Mouse (Mus musculus) left cerebral cortex, postnatal 36 days (tissue): ENCODE data around the gene Dnah17. TPM values are rescaled to one million over a fixed set of nuclear protein-coding genes. Genes with fewer than 3 reads are reported as not detected.

Source experiments
- DNase-seq, 2 experiments: peaks; one replicate each; pipeline ENCODE4 v3.0.0; 2021 to 2022; ENCODE audit warnings: low spot score in 2 of 2, mixed read lengths in 1 of 2
- intact Hi-C: fragments of 180-260 bp; cut with DNase I; formaldehyde crosslinking; loops from one replicate; pipeline ENCODE4 v1.15.1; 2025
- total RNA-seq, 2 experiments: library from RNA; stranded (reverse); gene quantifications; 2 replicates each; pipeline ENCODE4 v1.2.3; 2021

Dnah17 gene
- total RNA-seq, 2 experiments from 2014 or later: 0.02 to 0.09 TPM

GRCm38 (mm10) chr11:118101133-118101532 lies 29.3 kb downstream of the Dnah17 start:
- intact Hi-C loops: no loop called here
- no peak for DNase-seq

- intact Hi-C loops: loop anchor here (5.0 kb wide), 1 partner anchor 124 kb away; the partner anchor contains the start of gene Socs3
Observed at GRCm38 (mm10) chr11:118096736-118097135, 33.7 kb downstream of the Dnah17 start.

GRCm38 (mm10) chr11:118095004-118095403 lies 35.4 kb downstream of the Dnah17 start:
- intact Hi-C loops: loop anchor here (5.0 kb wide), 1 partner anchor 123 kb away; the partner anchor contains the start of gene Socs3
- DNase-seq: no peak

More at GRCm38 (mm10) chr11:118096736-118097135, 33.7 kb downstream of the Dnah17 start:
- no peak for DNase-seq

- intact Hi-C loops: no loop called here
- no peak for DNase-seq
Observed at GRCm38 (mm10) chr11:118091002-118091670, 39.3 kb downstream of the Dnah17 start.

GRCm38 (mm10) chr11:118088896-118089295 lies 41.5 kb downstream of the Dnah17 start:
- intact Hi-C loops: loop anchor here (10.0 kb wide), 1 partner anchor 286 kb away; no protein-coding TSS in a partner anchor
- no peak for DNase-seq

GRCm38 (mm10) chr11:118085961-118086360 lies 44.5 kb downstream of the Dnah17 start:
- intact Hi-C loops: loop anchor here (2.0 to 10.0 kb wide), 2 partner anchors 17 to 289 kb away; no protein-coding TSS in a partner anchor
- DNase-seq: no peak

GRCm38 (mm10) chr11:118085176-118085575 lies 45.3 kb downstream of the Dnah17 start:
- no peak for DNase-seq
- intact Hi-C loops: loop anchor here (2.0 to 10.0 kb wide), 2 partner anchors 18 to 290 kb away; no protein-coding TSS in a partner anchor

- intact Hi-C loops: loop anchor here (2.0 to 10.0 kb wide), 2 partner anchors 19 to 291 kb away; no protein-coding TSS in a partner anchor
- no peak for DNase-seq
Observed at GRCm38 (mm10) chr11:118084266-118084665, 46.2 kb downstream of the Dnah17 start.

- intact Hi-C loops: loop anchor here (2.0 to 10.0 kb wide), 3 partner anchors 19 to 291 kb away; no protein-coding TSS in a partner anchor
- peak; percentile 46 to 54 for DNase-seq
Observed at GRCm38 (mm10) chr11:118083811-118084210, 46.6 kb downstream of the Dnah17 start.

GRCm38 (mm10) chr11:118082294-118082693 lies 48.1 kb downstream of the Dnah17 start:
- intact Hi-C loops: loop anchor here (2.0 to 10.0 kb wide), 2 partner anchors 139 to 293 kb away; no protein-coding TSS in a partner anchor

GRCm38 (mm10) chr11:118079750-118080149 lies 50.7 kb downstream of the Dnah17 start:
- no peak for DNase-seq
- intact Hi-C loops: loop anchor here (10.0 kb wide), 1 partner anchor 295 kb away; no protein-coding TSS in a partner anchor

More at GRCm38 (mm10) chr11:118082294-118082693, 48.1 kb downstream of the Dnah17 start:
- no peak for DNase-seq

GRCm38 (mm10) chr11:118076929-118077328 lies 53.5 kb downstream of the Dnah17 start:
- DNase-seq: no peak
- intact Hi-C loops: no loop called here

- no peak for DNase-seq
Observed at GRCm38 (mm10) chr11:118075035-118075522, 55.4 kb downstream of the Dnah17 start.

GRCm38 (mm10) chr11:118071227-118071912 lies 59.1 kb downstream of the Dnah17 start:
- no peak for DNase-seq
- intact Hi-C loops: no loop called here

More at GRCm38 (mm10) chr11:118075035-118075522, 55.4 kb downstream of the Dnah17 start:
- intact Hi-C loops: no loop called here

GRCm38 (mm10) chr11:118068812-118069332 lies 61.6 kb downstream of the Dnah17 start:
- no peak for DNase-seq
- intact Hi-C loops: no loop called here

GRCm38 (mm10) chr11:118067588-118067987 lies 62.8 kb downstream of the Dnah17 start:
- no peak for DNase-seq
- intact Hi-C loops: no loop called here

GRCm38 (mm10) chr11:118060038-118060437 lies 70.4 kb downstream of the Dnah17 start:
- intact Hi-C loops: no loop called here
- no peak for DNase-seq

GRCm38 (mm10) chr11:118058872-118059271 lies 71.6 kb downstream of the Dnah17 start:
- no peak for DNase-seq
- intact Hi-C loops: no loop called here

- intact Hi-C loops: no loop called here
- DNase-seq: no peak
Observed at GRCm38 (mm10) chr11:118058367-118058766, 72.1 kb downstream of the Dnah17 start.

- no peak for DNase-seq
- intact Hi-C loops: no loop called here
Observed at GRCm38 (mm10) chr11:118050174-118050573, 80.3 kb downstream of the Dnah17 start.
